Mouse (Mus musculus): Measurements from ENCODE around the gene Mrpl53. TPM values are rescaled to one million over a fixed set of nuclear protein-coding genes. Genes with fewer than 3 reads are reported as not detected.
A peak's percentile ranks its signal among the peaks of the same experiment; 100 is the strongest.

Mrpl53 gene
- polyA plus RNA-seq, 1 experiment from 2014 or later: 180 TPM

GRCm38 (mm10) chr6:83101316-83101687, 7.5 kb upstream of the Mrpl53 start, which contains the start of the genes Ccdc142 and Gm42688:
Ccdc142 (plus strand) TSS chr6:83101601.
Gm42688 (plus strand) TSS chr6:83101617.
- peaks cover 10 to 13% of the 10 kb centered on the region in 2 experiments; a peak in 3 of 4 replicates for H3K4me1 ChIP-seq (ENCODE audit: control insufficient read depth in 2 of 2, insufficient read depth in 2 of 2, low read length in 2 of 2)
- peak within 1 kb of the TSS; percentile 100 for H3K4me2 ChIP-seq (ENCODE audit: low read length)
- peak; percentile 68 for ATAC-seq (ENCODE audit: insufficient number of reproducible peaks, insufficient read depth, low FRiP score, low read depth)
- no peaks in the 10 kb centered on the region for H3K9me3 ChIP-seq (ENCODE audit: control insufficient read depth, low read length)
- peak within 1 kb of the TSS; percentile 62 to 67 for H3K4me3 ChIP-seq (ENCODE audit: control insufficient read depth in 1 of 2, insufficient read depth in 1 of 2, low read depth in 1 of 2, low read length in 2 of 2)
- no peaks in the 10 kb centered on the region for H3K27me3 ChIP-seq (ENCODE audit: control insufficient read depth, insufficient read depth, low read length)
- peak within 1 kb of the TSS; percentile 88 for H3K9ac ChIP-seq (ENCODE audit: low read length)
- H3K27ac ChIP-seq (replicated peaks in 1 of 2; ENCODE audit: control insufficient read depth in 1 of 2, insufficient read depth in 1 of 2, low read depth in 2 of 2, low read length in 2 of 2): peak within 1 kb of the TSS; percentile 6 to 80; a peak in 3 of 4 replicates
- WGBS: 2% methylated on average over 25 of the region's 25 CpGs
- H3K36me3 ChIP-seq (ENCODE audit: control insufficient read depth, insufficient read depth, low read length): peaks cover 3% of the 10 kb centered on the region; the same call in 1 of the 2 replicates

- H3K4me2 ChIP-seq (ENCODE audit: low read length): peak overlapping the region; percentile 100
- peak overlapping the region; percentile 62 to 67 for H3K4me3 ChIP-seq (ENCODE audit: control insufficient read depth in 1 of 2, insufficient read depth in 1 of 2, low read depth in 1 of 2, low read length in 2 of 2)
- under 1% methylated on average over 74 of the region's 74 CpGs for WGBS
- peak; percentile 75 for ATAC-seq (ENCODE audit: insufficient number of reproducible peaks, insufficient read depth, low FRiP score, low read depth)
- peak overlapping the region; percentile 6 to 80; a peak in 3 of 4 replicates for H3K27ac ChIP-seq (replicated peaks in 1 of 2; ENCODE audit: control insufficient read depth in 1 of 2, insufficient read depth in 1 of 2, low read depth in 2 of 2, low read length in 2 of 2)
- H3K27me3 ChIP-seq (ENCODE audit: control insufficient read depth, insufficient read depth, low read length): no peaks in the 10 kb centered on the region
- peaks cover 10 to 13% of the 10 kb centered on the region in 2 experiments; a peak in 3 of 4 replicates for H3K4me1 ChIP-seq (ENCODE audit: control insufficient read depth in 2 of 2, insufficient read depth in 2 of 2, low read length in 2 of 2)
- peak overlapping the region; percentile 88 for H3K9ac ChIP-seq (ENCODE audit: low read length)
- peaks cover 8% of the 10 kb centered on the region for H3K36me3 ChIP-seq (ENCODE audit: control insufficient read depth, insufficient read depth, low read length)
- no peaks in the 10 kb centered on the region for H3K9me3 ChIP-seq (ENCODE audit: control insufficient read depth, low read length)
These were observed 6.9 kb upstream of the Mrpl53 start for GRCm38 (mm10) chr6:83101688-83102556.

GRCm38 (mm10) chr6:83103130-83103650, 5.7 kb upstream of the Mrpl53 start:
- WGBS: 49% methylated on average over 11 of the region's 11 CpGs
- Histone ChIP-seq H3K4me2 (ENCODE audit: low read length) (peak overlapping the region; percentile 100), H3K27ac (replicated peaks in 1 of 2; ENCODE audit: control insufficient read depth in 1 of 2, insufficient read depth in 1 of 2, low read depth in 2 of 2, low read length in 2 of 2) (no peak overlapping the region), H3K9me3 (ENCODE audit: control insufficient read depth, low read length) (no peaks in the 10 kb centered on the region), H3K27me3 (ENCODE audit: control insufficient read depth, insufficient read depth, low read length) (no peaks in the 10 kb centered on the region), H3K4me1 (ENCODE audit: control insufficient read depth in 2 of 2, insufficient read depth in 2 of 2, low read length in 2 of 2) (peaks cover 16 to 20% of the 10 kb centered on the region in 2 experiments), H3K9ac (ENCODE audit: low read length) (peak overlapping the region; percentile 88), H3K4me3 (ENCODE audit: control insufficient read depth in 1 of 2, insufficient read depth in 1 of 2, low read depth in 1 of 2, low read length in 2 of 2) (no peak overlapping the region), H3K36me3 (ENCODE audit: control insufficient read depth, insufficient read depth, low read length) (peaks cover 12% of the 10 kb centered on the region)
- no peak for ATAC-seq (ENCODE audit: insufficient number of reproducible peaks, insufficient read depth, low FRiP score, low read depth)

- ATAC-seq (ENCODE audit: insufficient number of reproducible peaks, insufficient read depth, low FRiP score, low read depth): no peak
- H3K27ac ChIP-seq (replicated peaks in 1 of 2; ENCODE audit: control insufficient read depth in 1 of 2, insufficient read depth in 1 of 2, low read depth in 2 of 2, low read length in 2 of 2): no peak overlapping the region
- WGBS: 74% methylated on average over 4 of the region's 4 CpGs
- H3K36me3 ChIP-seq (ENCODE audit: control insufficient read depth, insufficient read depth, low read length): peaks cover 12% of the 10 kb centered on the region
- no peak overlapping the region for H3K4me3 ChIP-seq (ENCODE audit: control insufficient read depth in 1 of 2, insufficient read depth in 1 of 2, low read depth in 1 of 2, low read length in 2 of 2)
- H3K27me3 ChIP-seq (ENCODE audit: control insufficient read depth, insufficient read depth, low read length): no peaks in the 10 kb centered on the region
- H3K4me2 ChIP-seq (ENCODE audit: low read length): no peak overlapping the region
- no peak overlapping the region for H3K9ac ChIP-seq (ENCODE audit: low read length)
- H3K4me1 ChIP-seq (ENCODE audit: control insufficient read depth in 2 of 2, insufficient read depth in 2 of 2, low read length in 2 of 2): peaks cover 16 to 24% of the 10 kb centered on the region in 2 experiments
- H3K9me3 ChIP-seq (ENCODE audit: control insufficient read depth, low read length): no peaks in the 10 kb centered on the region
These were observed 4.7 kb upstream of the Mrpl53 start for GRCm38 (mm10) chr6:83104158-83104557.

GRCm38 (mm10) chr6:83107566-83108400, 1.1 kb upstream of the Mrpl53 start:
- Histone ChIP-seq H3K4me1 (ENCODE audit: control insufficient read depth in 2 of 2, insufficient read depth in 2 of 2, low read length in 2 of 2) (peaks cover 13 to 32% of the 10 kb centered on the region in 2 experiments), H3K4me2 (ENCODE audit: low read length) (peak overlapping the region; percentile 80), H3K36me3 (ENCODE audit: control insufficient read depth, insufficient read depth, low read length) (peaks cover 29% of the 10 kb centered on the region), H3K27me3 (ENCODE audit: control insufficient read depth, insufficient read depth, low read length) (no peaks in the 10 kb centered on the region), H3K27ac (replicated peaks in 1 of 2; ENCODE audit: control insufficient read depth in 1 of 2, insufficient read depth in 1 of 2, low read depth in 2 of 2, low read length in 2 of 2) (no peak overlapping the region), H3K4me3 (ENCODE audit: control insufficient read depth in 1 of 2, insufficient read depth in 1 of 2, low read depth in 1 of 2, low read length in 2 of 2) (peak overlapping the region in 1 of 2 experiments; percentile 63; a peak in 2 of 4 replicates), H3K9ac (ENCODE audit: low read length) (peak overlapping the region; percentile 81), H3K9me3 (ENCODE audit: control insufficient read depth, low read length) (no peaks in the 10 kb centered on the region)
- 39% methylated on average over 13 of the region's 13 CpGs for WGBS
- ATAC-seq (ENCODE audit: insufficient number of reproducible peaks, insufficient read depth, low FRiP score, low read depth): no peak

GRCm38 (mm10) chr6:83111510-83112136, 2.8 kb downstream of the Mrpl53 start:
- H3K4me2 ChIP-seq (ENCODE audit: low read length): peak overlapping the region; percentile 17; the same call in 1 of the 2 replicates
- no peaks in the 10 kb centered on the region for H3K9me3 ChIP-seq (ENCODE audit: control insufficient read depth, low read length)
- ATAC-seq (ENCODE audit: insufficient number of reproducible peaks, insufficient read depth, low FRiP score, low read depth): no peak
- no peak overlapping the region for H3K4me3 ChIP-seq (ENCODE audit: control insufficient read depth in 1 of 2, insufficient read depth in 1 of 2, low read depth in 1 of 2, low read length in 2 of 2)
- H3K4me1 ChIP-seq (ENCODE audit: control insufficient read depth in 2 of 2, insufficient read depth in 2 of 2, low read length in 2 of 2): peaks cover 8 to 36% of the 10 kb centered on the region in 2 experiments
- H3K36me3 ChIP-seq (ENCODE audit: control insufficient read depth, insufficient read depth, low read length): peaks cover 24% of the 10 kb centered on the region
- peak overlapping the region; percentile 39; the same call in 1 of the 2 replicates for H3K9ac ChIP-seq (ENCODE audit: low read length)
- H3K27ac ChIP-seq (replicated peaks in 1 of 2; ENCODE audit: control insufficient read depth in 1 of 2, insufficient read depth in 1 of 2, low read depth in 2 of 2, low read length in 2 of 2): peak overlapping the region in 1 of 2 experiments; percentile 34; a peak in 1 of 4 replicates
- 62% methylated on average over 4 of the region's 4 CpGs for WGBS
- H3K27me3 ChIP-seq (ENCODE audit: control insufficient read depth, insufficient read depth, low read length): no peaks in the 10 kb centered on the region
